Mouse (Mus musculus) frontal cortex, postnatal 36 days (tissue): ENCODE measurements around the gene Acbd5.
A peak's percentile ranks its signal among the peaks of the same experiment; 100 is the strongest.
"Not testable (repeated sequence)": the region's sequence is repeated elsewhere in the genome, so short reads cannot be mapped to it uniquely, and the experiment has no call there.

Experiments used
- DNase-seq, 2 experiments: peaks; one replicate each; pipeline ENCODE4 v3.0.0; 2022; ENCODE audit warnings: low spot score in 2 of 2

The Acbd5 gene

GRCm38 (mm10) chr2:23067552-23068369, at the start of gene Acbd5:
Gene Acbd5 (plus strand): TSS chr2:23068167.
- DNase-seq = peak; percentile 96

- DNase-seq = no peak
Measured at GRCm38 (mm10) chr2:23019170-23019569, 48.8 kb upstream of the Acbd5 start.

GRCm38 (mm10) chr2:23021320-23021719, 46.6 kb upstream of the Acbd5 start:
- DNase-seq = no peak

DNA sequence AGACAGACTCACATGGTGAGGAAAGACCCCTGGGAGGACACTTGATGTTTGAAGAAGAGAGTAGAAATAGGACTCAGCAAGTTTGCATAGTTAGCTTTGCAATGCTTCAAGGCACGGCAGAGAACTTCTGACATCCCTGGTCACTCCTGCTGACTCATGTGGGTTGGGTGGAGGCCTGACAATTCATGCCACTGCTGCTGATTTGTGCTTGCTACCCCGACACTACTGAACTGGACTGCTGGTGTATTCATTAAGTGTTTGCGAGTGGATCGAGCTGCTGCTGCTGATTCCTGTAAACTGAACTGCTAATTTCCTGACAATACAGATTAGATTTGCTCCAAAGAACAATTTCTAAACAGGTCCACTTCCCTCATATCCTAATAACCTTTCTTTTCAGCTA, 46.2 kb upstream of the Acbd5 start:
- no peak for DNase-seq

DNA sequence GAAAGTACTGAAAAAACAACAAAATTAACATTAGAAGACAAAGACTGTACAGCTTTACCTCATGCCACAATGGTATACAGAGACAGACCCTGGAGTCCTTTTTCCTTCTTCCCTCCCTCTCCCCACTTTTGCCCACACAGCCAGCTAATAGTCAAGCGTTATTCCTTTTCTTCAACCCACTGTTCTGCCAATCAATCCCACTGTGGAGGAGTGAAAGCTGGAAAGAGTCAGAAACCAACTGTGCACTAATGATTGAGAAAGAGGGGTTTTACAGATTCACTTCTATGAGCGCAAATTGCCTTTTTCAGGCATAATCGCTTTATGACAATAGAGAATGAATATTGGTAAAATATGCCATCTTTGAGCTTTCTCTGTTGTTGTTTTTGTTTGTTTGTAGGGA, 44.9 kb upstream of the Acbd5 start:
- DNase-seq = no peak

- DNase-seq = no peak
Measured at GRCm38 (mm10) chr2:23023714-23024282, 44.2 kb upstream of the Acbd5 start.

- DNase-seq = no peak
Measured at GRCm38 (mm10) chr2:23026379-23026778, 41.6 kb upstream of the Acbd5 start.

GRCm38 (mm10) chr2:23028826-23029225, 39.1 kb upstream of the Acbd5 start:
- no peak for DNase-seq

DNA sequence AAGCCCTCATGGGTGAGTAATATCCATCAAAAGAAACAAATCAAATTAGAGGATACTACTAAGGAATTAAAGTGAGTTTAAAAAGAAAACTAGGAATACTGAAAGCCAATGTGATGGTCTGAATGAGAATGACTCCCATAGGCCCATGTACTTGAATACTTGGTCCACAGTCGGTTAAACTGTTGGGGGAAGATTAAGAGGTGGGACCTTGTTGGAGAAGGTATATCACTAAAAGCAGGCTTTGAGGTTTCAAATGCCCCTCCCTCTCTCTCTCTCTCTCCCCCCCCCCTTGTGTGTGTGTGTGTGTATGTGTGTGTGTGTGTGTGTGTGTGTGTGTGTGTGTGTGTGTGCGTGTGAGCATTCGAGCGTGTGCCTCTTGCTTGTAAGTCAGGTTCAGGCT, 37.3 kb upstream of the Acbd5 start:
- no peak for DNase-seq

DNA sequence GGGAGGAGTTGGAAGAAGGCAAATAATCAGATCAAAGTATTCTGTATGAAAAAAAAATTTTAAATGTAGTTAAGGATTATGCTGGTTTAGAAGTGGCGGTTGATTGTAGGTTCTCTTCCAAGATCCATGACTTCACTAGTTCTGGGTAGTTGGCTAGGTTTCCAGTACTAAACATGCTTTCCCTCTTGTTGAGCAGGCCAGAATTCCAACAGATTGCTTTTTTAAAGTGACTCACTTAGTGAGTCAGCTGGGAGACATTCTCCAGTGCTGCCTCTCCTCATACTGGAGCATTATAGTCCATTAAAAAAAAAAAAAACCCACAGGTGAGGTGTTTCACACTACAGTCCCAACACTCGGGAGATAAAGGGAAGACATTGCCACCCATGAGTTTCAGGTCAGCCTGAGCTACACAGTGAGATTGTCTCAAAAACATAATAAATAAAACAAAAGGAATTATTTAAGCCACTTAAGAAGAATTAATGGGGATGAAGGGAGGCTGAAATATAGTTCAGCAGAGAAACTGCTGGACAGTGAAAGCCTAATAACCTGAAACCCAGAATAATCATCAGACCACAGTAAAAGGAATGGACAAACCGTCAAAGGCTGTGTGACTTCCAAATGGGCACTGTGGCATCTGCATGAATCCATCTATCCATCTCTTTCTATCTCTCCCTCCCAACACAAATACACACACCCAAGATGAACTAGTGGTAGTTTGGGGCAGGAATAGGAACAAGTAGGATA, 33.1 kb upstream of the Acbd5 start:
- DNase-seq = no peak

GRCm38 (mm10) chr2:23035467-23035866, 32.5 kb upstream of the Acbd5 start:
- DNase-seq = no peak

GRCm38 (mm10) chr2:23039082-23040000, 28.6 kb upstream of the Acbd5 start:
- no peak for DNase-seq

DNA sequence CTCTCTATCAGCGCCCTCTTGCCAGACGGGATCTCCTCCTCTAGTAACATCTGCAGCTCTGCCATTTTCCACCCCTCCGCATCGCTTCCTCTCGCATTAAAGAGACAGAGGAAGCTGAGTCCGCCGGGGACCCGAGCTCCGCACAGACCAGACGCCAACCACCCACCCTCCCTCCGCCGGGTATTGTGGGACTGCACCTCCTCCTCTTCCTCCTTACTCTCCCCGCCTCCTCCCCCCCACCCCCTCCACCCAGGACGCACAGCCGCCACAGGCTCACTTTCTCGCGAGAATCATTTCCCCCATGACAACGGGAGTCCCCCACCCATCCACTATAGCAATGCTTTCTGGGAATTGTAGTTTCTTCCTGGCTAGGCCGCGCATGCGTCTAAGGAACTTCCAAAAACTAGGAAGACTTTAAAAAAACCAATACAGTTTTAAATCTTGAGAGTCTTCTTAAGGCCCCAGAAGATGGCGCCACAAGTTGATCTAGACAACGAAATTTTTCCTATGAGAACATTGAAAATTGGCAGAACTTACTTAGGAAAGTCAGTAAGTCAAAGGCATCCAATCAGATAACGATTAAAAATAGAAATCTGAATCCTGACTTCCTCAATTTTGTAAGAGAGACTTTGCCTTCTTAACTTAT, 27.8 kb upstream of the Acbd5 start, which contains the start of gene Abi1:
Gene Abi1 (minus strand): TSS at position 241 of the 646 bp plus-strand sequence.
- DNase-seq = peak; percentile 88 to 95

- DNase-seq = not testable (repeated sequence)
Measured at GRCm38 (mm10) chr2:23040690-23041089, 27.3 kb upstream of the Acbd5 start.

- no peak for DNase-seq
Measured at GRCm38 (mm10) chr2:23041457-23041856, 26.5 kb upstream of the Acbd5 start.

GRCm38 (mm10) chr2:23042189-23042588, 25.8 kb upstream of the Acbd5 start:
- DNase-seq = no peak

- DNase-seq = no peak
Measured at GRCm38 (mm10) chr2:23045703-23046102, 22.3 kb upstream of the Acbd5 start.

DNA sequence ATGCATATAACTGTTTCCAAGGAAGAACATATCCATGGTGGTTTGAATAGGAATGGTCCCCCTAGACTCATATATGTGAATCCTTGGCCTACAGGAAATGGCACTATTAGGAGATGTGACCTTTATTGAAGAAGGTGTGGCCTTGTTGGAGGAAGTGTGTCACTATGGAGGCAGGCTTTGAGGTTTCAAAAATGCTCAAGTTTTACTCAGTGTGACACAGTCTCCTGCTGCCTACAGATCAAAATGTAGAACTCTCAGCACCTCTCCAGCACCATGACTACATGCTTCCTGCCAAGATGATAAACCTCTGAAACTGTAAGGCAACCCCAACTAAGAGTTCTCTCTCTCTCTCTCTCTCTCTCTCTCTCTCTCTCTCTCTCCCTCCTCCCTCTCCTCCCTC, 20.0 kb upstream of the Acbd5 start:
- DNase-seq = no peak

- peak in 1 of 2 experiments; percentile 45 for DNase-seq
Measured at GRCm38 (mm10) chr2:23051890-23052289, 16.1 kb upstream of the Acbd5 start.

GRCm38 (mm10) chr2:23052523-23052922, 15.4 kb upstream of the Acbd5 start:
- DNase-seq = no peak

GRCm38 (mm10) chr2:23068370-23068737, 387 bp downstream of the Acbd5 start:
- no peak for DNase-seq
